Mouse (Mus musculus): ENCODE measurements at regions not wholly inside any gene's neighbourhood (a gene's known extent, or its start where the extent isn't known, plus 50 kb on each side); places are given as distances from the start of the nearest gene placed in this dataset.

- TF ChIP-seq POLR2A (IDR thresholded peaks at IDR 0.05; ENCODE audit: borderline replicate concordance, low read depth, low read length) (no peak), CTCF (IDR thresholded peaks at IDR 0.05; ENCODE audit: low read depth, low read length) (no peak)
Observed at GRCm38 (mm10) chr3:52701601-52702000, 315.4 kb downstream of the Cog6 start.

All from bone marrow macrophage, adult 2 months (primary cell).